Mouse (Mus musculus) E14TG2a.4 (cell line): ENCODE measurements around the gene Ucn2.

ENCODE experiments used
- CTCF ChIP-seq: conservative IDR thresholded peaks from 2 replicates; pipeline ENCODE4 v1.5.1; 2014; ENCODE audit warnings: low read length
- POU5F1 ChIP-seq: IDR thresholded peaks from 2 replicates; pipeline ENCODE4 v1.6.1; 2014; ENCODE audit warnings: low read length, borderline replicate concordance

GRCm38 (mm10) chr9:108999167-108999526 lies 13.3 kb downstream of the Ucn2 start:
- TF ChIP-seq CTCF, result no peak
- no peak for TF ChIP-seq POU5F1
